Mouse (Mus musculus): Measurements from ENCODE around the gene Fut2.

DNA sequence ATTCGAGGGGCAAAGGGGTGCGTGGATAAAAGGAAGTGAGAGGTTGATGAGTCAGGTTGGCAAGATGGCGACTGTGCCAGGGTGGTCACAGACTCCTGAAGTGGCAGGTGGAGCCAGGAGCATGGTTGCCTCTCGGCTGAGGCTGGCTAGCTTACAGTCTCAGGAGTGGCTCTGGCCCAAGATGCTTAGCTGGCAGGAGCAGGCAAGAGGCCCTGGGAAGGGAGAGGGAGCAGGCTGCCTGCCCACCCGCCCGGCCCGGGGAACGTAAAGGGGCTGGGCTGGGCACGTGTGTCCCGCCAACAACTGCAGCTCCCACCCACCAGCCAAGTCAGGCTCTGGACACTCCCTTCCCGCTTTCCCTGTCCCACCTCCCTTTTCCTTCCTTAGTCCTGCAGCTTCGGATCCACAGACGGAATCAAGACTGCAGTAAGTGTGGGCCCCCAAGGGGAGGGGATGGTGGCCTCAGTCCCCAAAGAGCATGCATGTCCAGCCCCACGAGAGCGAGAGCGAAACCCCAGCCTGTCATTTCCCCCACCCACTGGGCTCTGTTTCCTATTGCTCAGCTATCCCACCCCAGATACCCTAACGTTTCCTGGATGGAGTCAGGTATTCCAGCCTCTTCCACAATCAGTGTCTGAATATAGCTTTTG lies 24.7 kb downstream of the Fut2 start:
- TF ChIP-seq POLR2A (IDR thresholded peaks at IDR 0.05; ENCODE audit: borderline replicate concordance, control insufficient read depth, low read depth, low read length) (no peak), CTCF (IDR thresholded peaks at IDR 0.05; ENCODE audit: control insufficient read depth, insufficient read depth, low read length) (no peak)
